Mouse (Mus musculus): ENCODE measurements around the gene Abhd13.

DNA sequence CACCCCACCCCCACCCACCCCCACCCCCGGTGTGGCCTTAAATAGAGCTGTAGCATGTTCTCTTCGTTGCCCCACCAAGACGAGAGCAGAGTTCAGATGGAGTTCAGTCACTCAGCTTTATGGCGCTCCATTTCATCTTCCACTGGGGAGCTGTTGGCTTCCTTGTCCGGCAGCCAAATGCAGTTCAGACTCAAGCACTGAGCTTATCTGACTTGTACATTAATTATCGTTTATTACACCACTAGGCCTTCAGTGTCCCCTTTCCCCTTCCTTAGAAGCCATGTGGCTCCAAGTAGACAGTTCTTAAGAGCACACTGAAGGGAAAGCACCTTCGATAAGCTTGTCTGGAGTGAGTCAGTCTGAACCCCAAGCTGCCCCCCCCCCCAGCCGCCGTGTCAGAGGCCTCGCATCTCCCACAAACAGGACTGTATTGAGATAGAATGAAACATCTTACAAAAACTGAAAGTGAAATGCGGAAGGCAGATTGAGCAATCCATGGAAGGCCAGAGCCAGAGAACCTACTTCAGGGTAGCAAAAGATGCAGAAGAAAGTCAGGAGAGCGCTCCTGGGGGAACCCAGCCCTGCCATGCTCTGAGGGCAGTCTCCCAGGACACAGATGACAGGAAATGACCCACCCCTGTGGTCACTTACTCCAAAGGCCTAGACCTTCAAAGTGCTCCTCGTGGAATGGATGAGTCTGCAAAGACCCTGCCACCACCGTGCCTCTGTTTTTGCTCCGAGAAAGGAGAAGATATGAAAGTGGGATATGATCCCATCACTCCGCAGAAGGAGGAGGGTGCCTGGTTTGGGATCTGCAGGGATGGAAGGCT, 28.9 kb downstream of the Abhd13 start, which contains the start of gene Tnfsf13b:
- TF ChIP-seq MAFK (IDR thresholded peaks at IDR 0.05; ENCODE audit: borderline replicate concordance, low read depth, low read length) (no peak), RCOR1 (IDR thresholded peaks at IDR 0.05; ENCODE audit: low read depth, low read length) (no peak), KAT2A (conservative IDR thresholded peaks at IDR 0.05; ENCODE audit: low read depth, low read length) (no peak), POLR2AphosphoS5 (IDR thresholded peaks at IDR 0.05; ENCODE audit: borderline replicate concordance, low read depth, low read length) (no peak), HCFC1 (IDR thresholded peaks at IDR 0.05; ENCODE audit: low read depth, low read length) (no peak), CHD2 (IDR thresholded peaks at IDR 0.05; ENCODE audit: low read length) (no peak), TCF12 (IDR thresholded peaks at IDR 0.05; ENCODE audit: low read depth, low read length) (no peak), BHLHE40 (IDR thresholded peaks at IDR 0.05; ENCODE audit: borderline replicate concordance, low read depth, low read length) (no peak), GATA1 (IDR thresholded peaks at IDR 0.05; ENCODE audit: low read depth, low read length) (no peak)

Data from MEL (cell line).